Mouse (Mus musculus): ENCODE measurements around the gene Eogt. TPM values are rescaled to one million over a fixed set of nuclear protein-coding genes. Genes with fewer than 3 reads are reported as not detected.

The Eogt gene
- total and polyA plus RNA-seq, 2 experiments: 2.0 to 3.9 TPM

DNA sequence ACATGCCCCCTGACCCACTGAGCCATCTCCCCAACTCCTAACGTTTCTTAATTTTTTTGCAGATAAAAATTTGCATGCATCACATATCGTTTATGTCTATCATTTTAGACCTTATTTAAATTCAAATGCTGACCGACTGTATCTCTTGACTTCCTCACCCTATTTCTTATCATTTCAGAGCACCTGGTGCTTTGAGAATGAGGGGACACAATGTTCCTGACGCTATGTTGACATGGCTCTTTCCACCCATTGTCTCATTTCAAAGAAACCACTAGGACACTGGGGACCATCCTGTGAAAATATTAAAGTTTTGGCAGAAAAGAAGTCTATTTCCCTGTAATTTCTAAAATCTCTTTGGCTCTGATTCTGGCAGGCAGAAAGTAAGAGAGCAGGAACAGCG is 32.1 kb downstream of the Eogt start:
- no peak for DNase-seq (ENCODE audit: extremely low read depth, low read depth, low spot score)
- no peaks in the 10 kb centered on the region for H3K27me3 ChIP-seq (ENCODE audit: control insufficient read depth, insufficient read depth, low read length)
- WGBS: 80% methylated on average over 5 of the region's 5 CpGs
- no peak overlapping the region for H3K27ac ChIP-seq (replicated peaks; ENCODE audit: insufficient read depth, low read depth, low read length)
- H3K4me1 ChIP-seq (ENCODE audit: control insufficient read depth, insufficient read depth, low read length): no peaks in the 10 kb centered on the region
- no peak overlapping the region for H3K4me3 ChIP-seq (ENCODE audit: insufficient read depth, low read depth, low read length)
- no peak overlapping the region for H3K9ac ChIP-seq (ENCODE audit: low read depth, low read length)
- TF ChIP-seq POLR2A (IDR thresholded peaks at IDR 0.05; ENCODE audit: extremely low read depth, insufficient read depth, low read length) (no peak), CTCF (IDR thresholded peaks at IDR 0.05; ENCODE audit: low read depth, low read length) (no peak)
- H3K36me3 ChIP-seq (ENCODE audit: control insufficient read depth, insufficient read depth, low read length): peaks cover 54% of the 10 kb centered on the region
- no peaks in the 10 kb centered on the region for H3K79me2 ChIP-seq (ENCODE audit: control insufficient read depth, insufficient read depth, low read length)

DNA sequence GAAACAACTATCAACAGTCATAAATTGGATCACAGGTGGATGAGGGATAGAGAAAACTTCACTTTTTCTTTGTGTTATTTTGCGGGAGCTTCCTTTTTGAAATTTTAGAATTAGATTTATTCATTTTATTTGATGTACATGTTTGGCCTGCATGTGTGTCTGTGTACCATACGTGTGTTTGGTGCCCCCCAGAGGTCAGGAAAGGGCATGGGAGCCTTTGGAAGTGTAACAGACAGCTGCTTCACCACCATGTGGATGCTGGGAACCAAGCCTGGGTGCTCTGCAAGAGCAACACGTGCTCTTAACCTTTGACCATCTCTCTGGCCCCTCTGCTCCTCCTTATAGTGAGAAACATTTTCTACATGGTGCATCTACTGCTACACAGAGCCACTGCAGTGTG is 34.2 kb downstream of the Eogt start:
- H3K27ac ChIP-seq (replicated peaks; ENCODE audit: insufficient read depth, low read depth, low read length): no peak overlapping the region
- H3K79me2 ChIP-seq (ENCODE audit: control insufficient read depth, insufficient read depth, low read length): no peaks in the 10 kb centered on the region
- H3K4me3 ChIP-seq (ENCODE audit: insufficient read depth, low read depth, low read length): no peak overlapping the region
- no peaks in the 10 kb centered on the region for H3K4me1 ChIP-seq (ENCODE audit: control insufficient read depth, insufficient read depth, low read length)
- no peak for DNase-seq (ENCODE audit: extremely low read depth, low read depth, low spot score)
- no peak overlapping the region for H3K9ac ChIP-seq (ENCODE audit: low read depth, low read length)
- no peaks in the 10 kb centered on the region for H3K27me3 ChIP-seq (ENCODE audit: control insufficient read depth, insufficient read depth, low read length)
- peaks cover 54% of the 10 kb centered on the region for H3K36me3 ChIP-seq (ENCODE audit: control insufficient read depth, insufficient read depth, low read length)
- TF ChIP-seq CTCF (IDR thresholded peaks at IDR 0.05; ENCODE audit: low read depth, low read length): peak; percentile 6; the same call in 1 of the 2 replicates
- no peak for TF ChIP-seq POLR2A (IDR thresholded peaks at IDR 0.05; ENCODE audit: extremely low read depth, insufficient read depth, low read length)
- 73% methylated on average over 3 of the region's 3 CpGs for WGBS

DNA sequence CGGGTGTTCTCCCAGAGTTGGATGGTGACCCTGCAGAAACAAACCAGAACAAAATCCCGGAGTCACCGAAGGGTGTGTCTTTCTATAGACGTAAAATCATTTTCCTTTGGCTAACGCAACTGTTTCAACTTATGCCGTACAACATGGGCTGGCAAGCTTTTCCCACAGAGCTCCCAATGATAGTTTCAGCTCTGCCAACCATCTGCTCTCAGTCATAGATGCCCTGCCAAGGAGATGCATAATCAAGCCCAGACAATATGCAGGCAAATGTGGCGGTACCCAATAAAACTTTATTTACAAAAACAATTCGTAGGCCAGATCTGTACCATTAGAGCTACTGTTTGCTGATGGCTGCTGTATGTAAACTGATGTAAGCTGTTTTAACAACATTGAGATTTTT is 36.8 kb downstream of the Eogt start:
- Histone ChIP-seq H3K27ac (replicated peaks; ENCODE audit: insufficient read depth, low read depth, low read length) (no peak overlapping the region), H3K36me3 (ENCODE audit: control insufficient read depth, insufficient read depth, low read length) (peaks cover 38% of the 10 kb centered on the region), H3K9ac (ENCODE audit: low read depth, low read length) (no peak overlapping the region), H3K27me3 (ENCODE audit: control insufficient read depth, insufficient read depth, low read length) (no peaks in the 10 kb centered on the region), H3K4me1 (ENCODE audit: control insufficient read depth, insufficient read depth, low read length) (no peaks in the 10 kb centered on the region), H3K79me2 (ENCODE audit: control insufficient read depth, insufficient read depth, low read length) (no peaks in the 10 kb centered on the region), H3K4me3 (ENCODE audit: insufficient read depth, low read depth, low read length) (no peak overlapping the region)
- WGBS: 96% methylated on average over 8 of the region's 8 CpGs
- no peak for DNase-seq (ENCODE audit: extremely low read depth, low read depth, low spot score)
- TF ChIP-seq POLR2A (IDR thresholded peaks at IDR 0.05; ENCODE audit: extremely low read depth, insufficient read depth, low read length) (no peak), CTCF (IDR thresholded peaks at IDR 0.05; ENCODE audit: low read depth, low read length) (no peak)

DNA sequence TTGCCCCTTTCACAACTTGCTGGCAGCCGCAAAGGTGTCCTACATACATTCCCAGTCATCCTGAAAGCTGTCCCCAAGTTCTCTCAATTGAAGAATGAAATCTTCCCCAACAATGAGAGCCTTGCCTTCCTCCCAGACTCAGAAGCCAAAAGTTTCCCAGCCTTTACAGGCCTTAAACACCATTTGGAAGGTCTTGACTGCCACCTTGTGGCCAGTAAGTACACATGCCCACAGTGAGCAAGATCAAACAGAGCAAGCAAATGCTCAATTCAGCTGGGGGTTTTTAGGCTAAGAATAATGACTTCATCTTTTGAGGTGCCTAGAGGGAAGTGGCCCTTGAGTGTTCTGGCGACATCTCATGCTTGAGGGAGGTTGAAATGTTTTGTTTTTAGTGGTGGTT is 42.2 kb downstream of the Eogt start:
- H3K79me2 ChIP-seq (ENCODE audit: control insufficient read depth, insufficient read depth, low read length): no peaks in the 10 kb centered on the region
- TF ChIP-seq POLR2A (IDR thresholded peaks at IDR 0.05; ENCODE audit: extremely low read depth, insufficient read depth, low read length) (no peak), CTCF (IDR thresholded peaks at IDR 0.05; ENCODE audit: low read depth, low read length) (peak; percentile 39; the same call in 1 of the 2 replicates)
- H3K4me1 ChIP-seq (ENCODE audit: control insufficient read depth, insufficient read depth, low read length): no peaks in the 10 kb centered on the region

DNA sequence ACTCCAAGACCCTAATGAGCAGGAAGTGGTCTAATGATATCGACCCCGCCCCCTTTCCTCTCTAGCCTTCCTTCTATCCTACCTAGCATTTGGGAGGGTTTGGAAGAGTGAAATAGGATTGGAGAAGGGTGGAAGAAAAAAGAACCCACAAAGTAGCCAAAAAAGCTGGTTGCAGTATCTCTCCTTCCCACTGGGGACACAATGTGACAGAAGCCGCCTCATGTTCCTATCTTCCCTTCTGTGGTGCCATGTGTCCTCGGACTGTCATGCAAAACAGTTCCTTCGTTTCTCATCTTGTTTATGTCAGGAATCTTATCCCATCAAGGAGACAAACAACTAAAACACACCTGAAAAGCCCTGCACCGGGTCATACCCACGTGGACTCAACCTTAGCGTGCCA is 42.9 kb downstream of the Eogt start:
- Histone ChIP-seq H3K27me3 (ENCODE audit: control insufficient read depth, insufficient read depth, low read length) (no peaks in the 10 kb centered on the region), H3K4me1 (ENCODE audit: control insufficient read depth, insufficient read depth, low read length) (no peaks in the 10 kb centered on the region), H3K4me3 (ENCODE audit: insufficient read depth, low read depth, low read length) (no peak overlapping the region), H3K27ac (replicated peaks; ENCODE audit: insufficient read depth, low read depth, low read length) (no peak overlapping the region), H3K36me3 (ENCODE audit: control insufficient read depth, insufficient read depth, low read length) (peaks cover 5% of the 10 kb centered on the region; the same call in 1 of the 2 replicates), H3K9ac (ENCODE audit: low read depth, low read length) (no peak overlapping the region), H3K79me2 (ENCODE audit: control insufficient read depth, insufficient read depth, low read length) (no peaks in the 10 kb centered on the region)
- TF ChIP-seq CTCF (IDR thresholded peaks at IDR 0.05; ENCODE audit: low read depth, low read length) (no peak), POLR2A (IDR thresholded peaks at IDR 0.05; ENCODE audit: extremely low read depth, insufficient read depth, low read length) (no peak)
- 87% methylated on average over 8 of the region's 8 CpGs for WGBS
- DNase-seq (ENCODE audit: extremely low read depth, low read depth, low spot score): no peak

More for the DNA sequence above, 42.2 kb downstream of the Eogt start:
- DNase-seq (ENCODE audit: extremely low read depth, low read depth, low spot score): peak; percentile 46
- no peak overlapping the region for H3K4me3 ChIP-seq (ENCODE audit: insufficient read depth, low read depth, low read length)
- no peaks in the 10 kb centered on the region for H3K27me3 ChIP-seq (ENCODE audit: control insufficient read depth, insufficient read depth, low read length)
- H3K27ac ChIP-seq (replicated peaks; ENCODE audit: insufficient read depth, low read depth, low read length): no peak overlapping the region
- H3K9ac ChIP-seq (ENCODE audit: low read depth, low read length): no peak overlapping the region
- 38% methylated on average over 2 of the region's 2 CpGs for WGBS
- H3K36me3 ChIP-seq (ENCODE audit: control insufficient read depth, insufficient read depth, low read length): peaks cover 9% of the 10 kb centered on the region; the same call in 1 of the 2 replicates

DNA sequence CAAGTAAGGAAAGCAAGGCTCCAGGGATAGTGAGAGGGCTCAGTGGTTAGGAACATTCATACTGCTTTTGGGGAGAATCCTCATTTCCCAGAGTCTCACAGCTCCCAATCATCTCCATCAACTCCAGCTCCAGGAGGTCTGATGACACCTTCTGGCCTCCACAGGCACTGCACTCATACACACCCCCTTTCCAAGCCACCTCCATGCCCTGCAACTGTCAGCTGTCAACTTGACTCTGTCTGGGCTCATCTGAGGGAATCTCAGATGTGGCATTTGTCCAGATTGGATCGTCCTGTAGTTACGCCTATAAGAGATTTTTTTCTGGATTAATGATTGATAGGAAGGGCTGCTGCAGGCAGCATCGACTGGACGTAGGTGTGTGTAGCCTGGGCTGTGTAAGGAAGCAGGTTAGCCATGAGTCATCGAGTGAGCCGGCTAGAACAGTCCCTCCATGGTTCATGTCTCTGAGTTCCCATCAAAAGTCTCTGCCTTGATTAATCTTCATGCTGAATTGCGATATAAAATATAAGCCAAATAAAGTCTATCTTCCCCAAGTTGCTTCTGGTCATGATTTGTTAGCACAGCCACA is 44.6 kb downstream of the Eogt start:
- DNase-seq (ENCODE audit: extremely low read depth, low read depth, low spot score): peak; percentile 30
- H3K4me1 ChIP-seq (ENCODE audit: control insufficient read depth, insufficient read depth, low read length): no peaks in the 10 kb centered on the region
- no peak overlapping the region for H3K27ac ChIP-seq (replicated peaks; ENCODE audit: insufficient read depth, low read depth, low read length)
- 37% methylated on average over 7 of the region's 7 CpGs for WGBS
- no peaks in the 10 kb centered on the region for H3K79me2 ChIP-seq (ENCODE audit: control insufficient read depth, insufficient read depth, low read length)
- TF ChIP-seq POLR2A (IDR thresholded peaks at IDR 0.05; ENCODE audit: extremely low read depth, insufficient read depth, low read length) (no peak), CTCF (IDR thresholded peaks at IDR 0.05; ENCODE audit: low read depth, low read length) (peak; percentile 74)
- H3K27me3 ChIP-seq (ENCODE audit: control insufficient read depth, insufficient read depth, low read length): no peaks in the 10 kb centered on the region
- no peaks in the 10 kb centered on the region for H3K36me3 ChIP-seq (ENCODE audit: control insufficient read depth, insufficient read depth, low read length)
- no peak overlapping the region for H3K9ac ChIP-seq (ENCODE audit: low read depth, low read length)
- no peak overlapping the region for H3K4me3 ChIP-seq (ENCODE audit: insufficient read depth, low read depth, low read length)

All from liver, adult 2 months (tissue).